Mouse (Mus musculus): ENCODE results near the gene Srebf2.
A peak's percentile ranks its signal among the peaks of the same experiment; 100 is the strongest.
"Not testable (repeated sequence)": the region's sequence is repeated elsewhere in the genome, so short reads cannot be mapped to it uniquely, and the experiment has no call there.

The Srebf2 gene

DNA sequence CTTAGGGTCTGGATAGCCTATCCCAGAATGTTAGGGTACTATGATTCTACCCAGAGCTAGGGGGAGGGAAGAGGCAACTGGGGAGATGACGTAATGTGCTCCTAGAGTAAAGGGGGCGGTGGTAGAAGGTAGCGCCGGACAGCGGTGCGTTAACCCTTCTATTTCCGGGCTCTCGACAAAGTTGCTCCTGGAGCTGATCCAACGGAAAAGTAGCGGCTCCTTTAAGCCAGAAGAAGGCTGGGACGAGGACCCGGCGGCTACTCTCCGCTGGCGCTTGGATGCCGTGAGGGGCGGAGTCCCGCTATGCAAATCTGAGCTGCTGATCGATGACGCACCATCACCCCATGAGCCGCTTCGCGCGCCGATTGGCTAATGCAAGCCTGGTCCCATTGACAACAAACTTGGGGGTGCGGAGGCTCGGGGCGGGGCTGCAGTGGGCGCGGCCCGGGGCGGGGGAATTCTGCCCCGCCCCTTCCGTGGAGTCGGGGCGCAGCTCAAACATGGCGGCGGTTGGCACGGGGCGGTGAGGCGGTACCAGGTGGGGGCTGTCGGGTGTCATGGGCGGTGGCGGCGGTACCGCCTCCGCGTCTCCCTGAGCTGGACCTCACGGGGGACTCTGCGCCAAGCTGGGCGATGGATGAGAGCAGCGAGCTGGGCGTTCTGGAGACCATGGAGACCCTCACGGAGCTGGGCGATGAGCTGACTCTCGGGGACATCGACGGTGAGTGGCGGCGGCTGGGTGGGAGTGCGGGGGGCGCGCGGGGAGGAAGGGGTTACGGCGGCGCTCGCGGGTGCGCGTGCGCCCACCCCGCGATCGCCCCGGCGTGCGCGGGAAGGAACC, at the start of gene Srebf2:
TSS of gene Srebf2 (plus strand) at position 412 of the 841 bp plus-strand sequence.
- peak; percentile 92 to 95 for DNase-seq (ENCODE audit: low spot score in 2 of 2)

DNA sequence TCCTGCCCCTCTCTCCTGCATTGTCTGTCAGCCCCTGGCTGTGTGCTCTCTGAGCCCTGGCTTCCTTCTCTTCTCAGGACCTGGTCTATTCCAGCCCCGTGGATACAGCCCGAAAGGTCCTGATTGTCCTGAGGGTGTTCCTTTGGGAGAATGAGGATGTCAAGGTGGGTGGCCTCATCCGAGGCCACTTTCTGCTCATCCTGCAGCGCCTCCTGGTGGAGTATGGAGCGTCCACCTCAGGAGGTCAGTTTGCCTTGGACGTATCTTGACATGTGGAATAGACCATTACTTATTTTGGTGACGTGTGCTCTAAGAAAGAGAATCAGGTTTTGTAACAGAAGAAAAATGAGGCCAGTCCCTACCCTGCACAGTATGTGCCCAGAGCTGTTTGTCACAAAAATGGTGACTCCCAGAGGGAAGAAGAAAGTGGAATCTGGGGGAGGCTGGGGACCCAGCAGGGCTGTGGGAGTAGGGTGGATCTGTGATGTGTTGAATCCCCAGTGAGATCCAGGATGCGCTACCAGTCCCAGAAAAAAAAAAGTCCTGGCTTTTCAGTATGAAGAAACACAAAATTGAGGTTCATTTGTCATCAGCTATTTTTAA, 39.9 kb upstream of the Srebf2 start:
- peak in 1 of 2 experiments; percentile 34 for DNase-seq (ENCODE audit: low spot score in 2 of 2)

DNA sequence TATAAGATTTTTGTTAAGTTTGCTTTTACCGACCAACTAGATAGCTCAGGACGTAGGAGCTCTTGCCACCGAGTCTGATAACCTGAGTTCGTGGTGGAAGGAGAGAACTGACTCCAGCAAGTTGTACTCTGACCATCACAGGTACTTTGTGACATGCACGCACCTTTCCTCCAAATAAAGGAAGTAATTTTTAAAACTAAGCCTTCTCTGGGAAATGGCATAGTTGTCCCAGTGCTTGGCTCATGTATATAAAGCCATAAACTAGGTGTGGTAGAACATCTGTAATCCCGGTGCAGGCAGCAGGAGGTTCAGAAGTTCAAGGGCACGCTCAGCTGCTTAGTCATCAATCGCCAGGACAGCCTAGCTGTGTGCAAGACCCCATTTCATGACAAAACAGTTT, 26.4 kb upstream of the Srebf2 start:
- no peak for DNase-seq (ENCODE audit: low spot score in 2 of 2)

DNA sequence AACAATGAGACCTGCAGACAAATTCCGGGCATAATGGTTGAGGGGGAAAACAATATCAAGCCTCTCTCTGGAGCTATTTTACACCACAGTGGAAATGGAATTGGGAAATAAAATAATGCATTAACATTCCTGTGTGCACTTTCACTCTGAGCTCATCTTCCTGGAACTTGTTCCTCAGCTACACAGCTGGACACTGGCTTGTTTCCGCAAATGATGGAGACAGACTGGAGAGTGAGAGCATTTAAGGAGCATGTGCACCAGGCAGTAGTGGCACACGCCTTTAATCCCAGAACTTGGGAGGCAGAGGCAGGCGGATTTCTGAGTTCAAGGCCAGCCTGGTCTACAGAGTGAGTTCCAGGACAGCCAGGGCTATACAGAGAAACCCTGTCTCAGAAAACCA, 20.3 kb upstream of the Srebf2 start:
- not testable (repeated sequence) for DNase-seq (ENCODE audit: low spot score in 2 of 2)

DNA sequence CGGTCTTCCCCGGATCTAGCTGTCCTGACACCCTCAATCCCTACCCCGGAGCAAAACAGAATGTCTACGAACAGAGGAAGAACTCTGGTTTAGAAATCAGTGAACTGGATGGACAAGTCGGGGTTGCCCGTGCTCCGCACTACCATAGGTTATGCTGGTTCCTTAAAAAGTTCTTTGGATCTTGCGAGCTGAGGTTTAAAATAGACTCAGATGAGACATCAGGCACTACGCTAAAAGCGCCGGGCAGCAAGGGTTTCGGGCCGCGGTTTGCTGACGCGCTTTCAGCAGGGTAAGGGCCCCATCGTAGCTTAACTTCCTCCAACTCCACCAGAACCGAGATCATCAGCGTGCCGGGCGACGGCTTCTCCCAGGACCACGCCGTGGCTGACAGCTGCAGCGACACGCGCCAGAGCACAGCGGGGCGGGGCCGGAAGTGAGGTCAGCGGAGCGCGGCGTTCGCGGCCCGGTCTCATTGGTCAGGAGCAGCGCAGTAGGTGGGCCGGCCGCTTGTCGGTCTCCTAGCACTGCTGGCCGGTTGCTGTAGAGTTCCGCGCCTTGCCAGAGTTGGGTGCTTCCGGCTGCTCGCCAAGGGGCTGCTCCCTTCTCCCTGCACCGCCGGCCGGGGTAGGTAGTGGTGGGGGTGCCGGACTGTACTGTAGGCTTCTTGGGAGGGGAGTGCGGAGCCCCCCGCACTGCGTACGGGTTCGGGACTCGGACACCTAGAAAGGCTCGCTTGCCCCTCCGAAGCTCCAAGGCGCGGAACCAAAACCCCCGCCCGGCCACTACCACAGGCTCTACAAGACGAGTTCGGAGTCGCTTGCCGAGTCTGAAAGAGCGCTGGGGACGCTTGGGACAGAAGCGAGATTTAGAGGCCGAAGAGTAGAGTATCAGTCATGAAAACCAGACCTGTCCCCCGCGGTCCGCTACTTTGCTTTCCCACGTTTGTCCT, 19.3 kb upstream of the Srebf2 start, which contains the start of gene Ccdc134:
TSS of gene Ccdc134 (plus strand) at position 497 of the 949 bp plus-strand sequence.
- peak; percentile 90 to 96 for DNase-seq (ENCODE audit: low spot score in 2 of 2)

DNA sequence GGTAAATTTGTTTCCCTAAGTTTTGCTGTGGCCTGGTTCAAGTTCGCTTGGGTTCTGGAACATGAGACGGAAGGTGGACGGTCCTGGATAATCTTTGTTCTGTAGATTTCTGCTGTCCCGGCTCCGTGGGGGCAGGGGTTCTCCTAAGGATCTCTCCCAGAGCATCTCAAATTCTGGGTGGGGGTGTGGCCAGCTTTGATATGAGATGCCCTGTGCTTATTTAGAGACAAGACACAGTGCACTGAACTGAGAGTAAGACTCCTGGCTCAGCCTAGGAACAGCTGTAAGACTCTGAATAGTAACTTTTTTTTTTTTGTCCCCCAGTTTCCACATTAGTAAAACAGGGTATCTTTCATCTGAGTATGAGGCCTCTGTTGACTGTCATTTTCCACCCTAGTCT, 18.6 kb upstream of the Srebf2 start:
- DNase-seq (ENCODE audit: low spot score in 2 of 2) = no peak

DNA sequence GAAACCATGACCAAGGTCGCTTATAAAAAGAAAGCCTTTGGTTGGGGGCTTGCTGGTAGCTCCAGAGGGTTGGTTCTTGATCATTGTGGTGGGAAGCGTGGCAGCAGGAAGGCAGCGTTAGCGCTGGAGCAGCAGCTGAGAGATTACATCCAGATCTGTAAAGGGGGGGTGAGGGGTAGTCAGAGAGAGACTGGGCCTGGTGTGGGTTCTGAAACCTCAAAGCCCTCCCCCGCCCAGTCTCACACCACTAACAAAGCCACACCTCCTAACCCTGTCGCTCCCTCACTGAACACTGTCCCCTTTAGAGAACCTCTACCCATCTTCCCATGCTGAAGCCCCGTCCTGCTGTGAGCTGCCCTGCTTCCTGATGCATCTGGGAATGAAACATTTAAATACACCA, 16.4 kb upstream of the Srebf2 start:
- DNase-seq (ENCODE audit: low spot score in 2 of 2) = no peak

DNA sequence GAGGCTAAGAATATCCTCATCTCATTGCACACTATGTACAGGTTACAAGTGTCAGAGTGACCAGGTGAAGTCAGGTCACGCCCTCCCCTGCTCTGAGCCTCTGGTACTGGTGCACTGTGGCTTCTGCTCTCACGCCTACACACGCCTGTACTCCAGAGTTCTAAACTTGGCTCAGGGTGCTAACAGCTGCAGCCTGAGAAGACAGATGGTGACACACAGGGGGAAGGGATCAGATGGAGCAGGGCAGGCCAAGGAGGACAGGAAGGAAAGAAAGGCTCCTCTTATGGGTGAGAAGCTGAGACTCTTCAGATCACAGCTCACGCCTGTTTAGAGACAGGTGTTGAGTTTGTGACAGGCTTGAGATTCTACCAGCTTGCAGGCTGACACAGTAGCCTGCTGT, 11.6 kb upstream of the Srebf2 start:
- no peak for DNase-seq (ENCODE audit: low spot score in 2 of 2)

DNA sequence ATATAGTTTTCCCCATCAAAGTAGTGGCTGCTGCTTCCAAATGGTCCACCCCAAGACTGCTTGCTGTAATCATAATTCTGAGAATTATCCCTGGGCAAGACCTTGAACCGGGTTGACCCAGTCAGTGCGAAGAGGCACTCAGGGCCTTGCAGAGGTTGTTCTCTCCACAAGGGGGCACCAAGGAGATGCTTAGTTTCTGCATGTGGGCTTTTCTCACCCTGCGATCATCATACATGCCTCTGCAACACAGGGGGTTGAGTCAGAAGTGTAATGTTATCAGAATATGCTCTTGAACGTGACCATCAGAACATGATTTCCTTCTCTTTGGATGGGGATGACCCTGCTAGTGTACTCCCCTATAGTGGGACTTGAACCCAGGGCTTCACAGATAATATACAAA, 8.4 kb upstream of the Srebf2 start:
- DNase-seq (ENCODE audit: low spot score in 2 of 2) = peak in 1 of 2 experiments; percentile 68

DNA sequence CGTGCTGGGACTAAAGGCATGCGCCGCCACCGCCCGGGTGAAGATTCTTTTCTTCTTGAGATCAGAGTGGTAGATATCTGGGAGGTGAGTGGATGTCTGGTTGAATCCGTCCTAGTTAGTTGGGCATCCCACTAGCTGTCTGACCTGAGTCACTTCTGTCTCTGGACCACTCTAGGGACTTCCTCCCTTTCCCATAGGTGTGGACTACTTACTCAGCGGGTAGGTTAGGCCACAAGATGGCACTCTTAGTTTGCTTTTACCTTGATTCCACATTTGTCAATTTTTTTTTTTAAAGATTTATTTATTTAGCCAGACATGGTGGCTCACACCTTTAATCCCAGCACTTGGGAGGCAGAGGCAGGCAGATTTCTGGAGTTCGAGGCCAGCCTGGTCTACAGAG, 7.8 kb upstream of the Srebf2 start:
- no peak for DNase-seq (ENCODE audit: low spot score in 2 of 2)

DNA sequence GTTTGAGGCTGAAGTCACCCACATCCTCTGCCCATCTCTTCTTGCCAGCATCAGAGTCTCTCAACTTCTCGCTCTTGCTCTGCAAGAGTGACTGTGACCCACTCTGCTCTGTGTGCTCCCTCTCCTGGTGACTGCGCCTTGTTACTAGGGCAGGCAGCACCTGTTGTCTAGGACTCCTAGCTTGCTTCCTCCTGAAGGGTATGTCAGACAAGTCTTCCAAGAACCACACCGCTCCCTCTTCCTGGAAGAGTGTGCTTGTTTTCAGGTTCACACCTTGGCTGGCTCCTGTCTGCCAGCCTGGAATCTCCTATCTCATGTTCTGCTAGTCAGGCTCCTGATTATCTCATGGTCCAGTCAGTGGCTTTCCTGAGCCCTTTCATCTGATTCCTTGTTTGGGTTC, 6.6 kb upstream of the Srebf2 start:
- no peak for DNase-seq (ENCODE audit: low spot score in 2 of 2)

DNA sequence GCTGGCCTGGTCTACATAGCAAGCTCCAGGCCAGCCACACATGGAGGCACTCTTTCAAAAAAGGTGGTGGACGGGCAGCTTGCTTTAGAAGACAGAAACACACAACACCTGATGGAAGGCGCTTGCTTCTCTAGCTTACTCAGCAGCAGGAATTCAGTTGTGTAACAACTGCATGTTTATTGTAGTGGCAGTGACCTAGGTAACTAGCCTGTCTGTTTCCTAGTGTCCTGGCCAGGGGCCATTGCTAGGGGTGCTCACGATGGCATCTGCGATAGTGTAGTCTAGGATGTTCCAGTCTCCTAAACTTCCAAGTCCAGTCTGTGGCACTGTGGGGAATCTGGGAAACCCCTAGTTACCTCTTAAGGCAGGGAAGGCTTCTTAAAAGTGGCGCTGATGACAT, 2.8 kb upstream of the Srebf2 start:
- DNase-seq (ENCODE audit: low spot score in 2 of 2) = no peak

DNA sequence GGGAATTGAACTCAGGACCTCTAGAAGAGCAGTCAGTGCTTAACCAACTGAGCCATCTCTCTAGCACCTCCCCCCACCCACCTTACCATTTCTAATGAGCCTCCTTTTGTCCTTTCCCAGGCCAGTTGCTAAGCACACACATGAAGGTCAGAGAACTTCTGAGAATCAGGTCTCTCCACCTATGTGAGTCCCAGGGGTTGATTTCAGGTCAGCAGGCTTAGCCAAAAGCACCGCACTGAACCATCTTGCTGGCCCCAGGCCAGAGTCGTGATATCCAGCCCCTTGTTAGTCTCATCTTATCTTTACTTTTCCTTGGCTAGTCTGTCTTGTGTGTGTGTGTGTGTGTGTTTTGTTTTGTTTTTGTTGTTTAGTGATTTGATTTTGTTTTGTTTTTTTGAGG, 1.6 kb upstream of the Srebf2 start:
- no peak for DNase-seq (ENCODE audit: low spot score in 2 of 2)

DNA sequence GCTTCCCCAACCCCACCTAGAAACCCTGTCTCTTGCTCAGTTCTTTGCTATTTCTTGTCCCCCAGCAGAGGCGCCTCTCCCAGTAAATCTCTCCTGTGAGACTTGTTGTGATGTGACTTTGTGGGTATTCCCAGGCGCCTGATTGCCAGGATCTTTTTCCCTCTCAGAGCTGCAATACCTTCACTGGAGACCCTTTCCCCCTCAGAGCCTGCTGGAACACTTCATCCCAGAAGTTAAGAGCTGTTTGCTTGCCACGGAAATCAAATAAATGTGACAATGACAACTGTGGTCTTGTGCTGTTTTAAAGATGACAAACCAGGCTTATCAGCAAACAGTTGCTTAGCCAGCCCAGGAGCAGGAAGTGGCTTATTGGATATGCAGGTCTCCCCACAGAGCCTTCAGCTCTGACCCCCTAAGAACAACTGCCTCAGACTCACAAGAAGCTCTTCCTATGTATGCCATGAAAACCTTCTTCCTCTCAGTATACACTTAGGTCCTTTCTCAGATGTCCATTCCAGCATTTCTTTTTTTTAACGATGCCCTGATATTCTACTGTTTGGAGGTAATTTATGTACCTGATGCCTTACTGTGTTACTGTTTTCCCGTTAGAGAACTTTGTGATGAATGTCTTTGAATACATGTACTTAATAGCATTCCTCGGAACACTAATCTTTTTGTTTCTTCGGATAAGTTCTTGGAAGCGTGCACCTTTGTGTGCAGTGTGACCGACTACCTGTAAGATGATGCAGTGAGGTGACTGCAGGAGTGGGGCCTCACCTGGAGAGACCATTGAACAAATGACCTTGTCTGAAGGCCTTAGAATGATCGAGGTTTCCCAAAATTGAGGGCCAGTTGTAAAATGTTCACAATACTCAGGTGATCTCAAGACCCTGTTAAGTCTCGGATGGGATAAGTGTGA, 871 bp upstream of the Srebf2 start:
- DNase-seq (ENCODE audit: low spot score in 2 of 2) = no peak

DNA sequence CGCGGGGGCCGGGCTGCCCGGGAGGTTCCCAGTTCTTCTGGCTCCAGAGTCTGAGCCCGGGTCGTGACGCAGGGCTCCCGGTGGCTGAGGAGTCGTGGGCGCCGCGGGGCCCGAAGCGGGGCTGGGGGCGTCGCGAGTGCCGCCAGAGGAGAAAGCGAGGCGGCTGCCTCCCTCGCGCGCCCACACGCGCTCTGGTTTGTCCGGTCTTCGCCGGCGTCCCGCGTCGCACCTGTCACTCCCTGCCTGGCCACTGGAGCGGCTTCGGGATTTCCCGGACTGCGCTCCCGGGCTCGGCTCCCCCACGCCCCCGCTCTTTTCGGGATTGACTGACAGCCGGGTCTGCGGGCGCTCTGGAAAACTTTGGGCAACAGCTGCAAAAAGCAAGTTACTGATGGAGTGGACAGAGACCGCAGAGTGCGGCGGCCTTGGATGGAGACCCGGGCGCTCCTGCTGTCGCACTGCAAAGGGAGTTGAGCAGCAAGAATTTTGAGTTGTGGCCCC, 680 bp downstream of the Srebf2 start:
- DNase-seq (ENCODE audit: low spot score in 2 of 2) = peak in 1 of 2 experiments; percentile 29

DNA sequence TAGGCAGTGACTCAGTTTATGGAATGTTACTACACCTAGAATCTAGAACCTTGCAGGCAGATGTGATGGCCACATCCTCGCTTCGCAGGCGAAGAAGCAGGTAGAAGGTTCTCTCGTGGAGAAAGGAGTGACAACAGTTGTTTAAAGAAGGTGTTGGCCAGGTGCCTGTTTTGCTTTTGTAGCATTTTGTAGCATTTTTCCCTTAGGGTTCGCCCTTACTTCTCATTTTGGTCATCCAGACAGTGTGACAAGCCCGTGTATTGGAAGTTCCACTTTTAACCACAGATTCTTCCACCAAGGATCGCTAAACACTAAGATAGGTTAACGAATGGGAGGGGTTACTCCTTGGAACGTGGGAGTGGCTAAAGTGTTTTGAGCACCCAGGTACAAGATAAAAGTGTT, 1.5 kb downstream of the Srebf2 start:
- no peak for DNase-seq (ENCODE audit: low spot score in 2 of 2)

DNA sequence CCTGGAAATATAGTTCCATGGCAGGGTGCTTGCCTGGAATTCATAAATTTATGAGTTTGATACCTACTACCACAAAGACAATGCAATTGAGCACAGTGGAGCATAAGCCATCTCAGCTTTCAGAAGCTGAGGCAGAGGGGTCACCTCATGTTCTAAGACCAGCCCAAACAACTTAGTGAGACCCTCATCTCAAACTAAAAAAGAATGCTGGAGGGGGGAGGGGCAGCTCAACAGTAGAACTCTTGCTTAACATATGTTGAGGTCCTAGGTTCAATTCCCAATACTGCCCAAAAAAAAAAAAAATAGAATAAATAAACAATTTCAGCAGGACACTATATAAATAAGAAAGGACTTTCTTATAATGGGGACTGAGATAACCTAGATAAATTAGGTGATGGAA, 3.1 kb downstream of the Srebf2 start:
- no peak for DNase-seq (ENCODE audit: low spot score in 2 of 2)

DNA sequence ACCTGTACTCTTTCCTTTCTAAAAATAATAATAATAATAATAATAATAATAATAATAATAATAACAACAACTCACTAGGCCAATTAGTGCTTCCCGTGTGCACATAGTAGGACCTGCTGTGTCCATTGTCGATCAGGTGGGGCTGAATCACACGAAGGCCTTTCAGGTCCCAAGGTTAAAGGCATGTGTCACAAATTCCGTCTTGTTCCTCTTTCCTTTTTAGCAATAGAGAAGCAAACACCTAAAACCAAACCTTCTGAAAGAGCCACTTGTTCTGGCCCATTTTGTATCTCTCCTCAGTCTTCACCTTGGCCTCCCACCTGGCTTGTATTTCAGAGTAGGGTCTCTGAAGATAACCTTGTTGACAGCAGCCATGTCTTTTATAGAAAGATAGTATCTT, 4.2 kb downstream of the Srebf2 start:
- no peak for DNase-seq (ENCODE audit: low spot score in 2 of 2)

DNA sequence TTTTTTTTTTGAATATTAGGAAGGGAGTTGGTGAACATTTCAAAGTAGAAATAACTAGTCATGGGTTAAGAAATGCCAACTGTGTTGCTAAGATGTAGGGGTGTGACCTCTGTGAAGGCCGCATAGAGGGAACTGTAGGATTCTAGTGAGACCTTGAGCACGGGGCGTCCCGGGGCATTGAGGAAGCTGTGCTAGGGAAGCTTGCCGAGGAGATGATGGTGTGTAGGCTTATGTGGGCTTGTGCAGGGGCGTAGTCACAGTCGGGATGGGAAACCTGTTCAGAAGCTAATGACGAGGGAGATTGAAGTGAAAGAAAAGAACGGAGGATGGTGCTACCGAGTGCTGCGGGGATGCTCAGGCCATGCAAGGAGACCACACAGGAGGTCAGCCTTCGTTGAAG, 5.0 kb downstream of the Srebf2 start:
- no peak for DNase-seq (ENCODE audit: low spot score in 2 of 2)

DNA sequence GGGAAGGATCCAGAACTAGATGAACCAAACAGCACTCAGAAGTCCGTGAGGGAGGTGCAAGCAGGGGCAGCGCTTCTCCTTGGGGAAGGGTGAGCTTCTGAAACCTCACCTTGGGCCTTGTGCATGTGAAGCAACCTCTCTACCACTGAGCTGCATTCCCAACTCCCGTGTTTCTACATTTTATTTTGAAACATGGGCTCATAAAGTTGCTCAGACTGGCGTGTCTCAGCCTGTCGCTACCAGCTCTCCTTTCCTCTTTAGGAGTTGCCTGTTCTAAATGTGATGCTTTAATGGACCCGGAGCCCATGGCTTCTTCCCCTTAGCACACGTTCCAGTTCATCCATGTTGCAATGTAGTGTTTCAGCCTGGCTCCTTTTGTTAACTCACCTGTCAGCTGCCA, 5.5 kb downstream of the Srebf2 start:
- DNase-seq (ENCODE audit: low spot score in 2 of 2) = no peak

DNA sequence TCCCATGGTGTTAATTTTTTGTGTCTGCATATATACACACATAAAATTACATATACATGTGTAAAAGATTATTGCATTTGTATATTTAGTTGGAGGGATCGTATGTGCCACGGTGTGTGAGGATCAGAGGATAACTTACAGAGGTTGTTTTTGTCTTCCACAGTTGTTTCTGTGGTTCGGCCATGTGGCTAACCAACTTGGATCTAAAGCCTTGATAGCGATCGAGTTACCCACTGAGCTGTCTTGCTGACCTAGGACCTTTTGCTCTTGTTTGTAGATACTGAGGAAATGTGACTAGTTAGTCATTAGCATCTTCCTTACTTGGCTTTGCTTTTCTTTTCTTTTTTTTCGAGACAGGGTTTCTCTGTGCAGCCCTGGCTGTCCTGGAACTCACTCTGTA, 9.3 kb downstream of the Srebf2 start:
- no peak for DNase-seq (ENCODE audit: low spot score in 2 of 2)

Data from spleen, postnatal 14 days (tissue).